Mouse (Mus musculus): Measurements from ENCODE around the gene Tmem262. TPM values are rescaled to one million over a fixed set of nuclear protein-coding genes. Genes with fewer than 3 reads are reported as not detected.

The Tmem262 gene
- polyA plus RNA-seq, 1 experiment from 2014 or later = not detected

DNA sequence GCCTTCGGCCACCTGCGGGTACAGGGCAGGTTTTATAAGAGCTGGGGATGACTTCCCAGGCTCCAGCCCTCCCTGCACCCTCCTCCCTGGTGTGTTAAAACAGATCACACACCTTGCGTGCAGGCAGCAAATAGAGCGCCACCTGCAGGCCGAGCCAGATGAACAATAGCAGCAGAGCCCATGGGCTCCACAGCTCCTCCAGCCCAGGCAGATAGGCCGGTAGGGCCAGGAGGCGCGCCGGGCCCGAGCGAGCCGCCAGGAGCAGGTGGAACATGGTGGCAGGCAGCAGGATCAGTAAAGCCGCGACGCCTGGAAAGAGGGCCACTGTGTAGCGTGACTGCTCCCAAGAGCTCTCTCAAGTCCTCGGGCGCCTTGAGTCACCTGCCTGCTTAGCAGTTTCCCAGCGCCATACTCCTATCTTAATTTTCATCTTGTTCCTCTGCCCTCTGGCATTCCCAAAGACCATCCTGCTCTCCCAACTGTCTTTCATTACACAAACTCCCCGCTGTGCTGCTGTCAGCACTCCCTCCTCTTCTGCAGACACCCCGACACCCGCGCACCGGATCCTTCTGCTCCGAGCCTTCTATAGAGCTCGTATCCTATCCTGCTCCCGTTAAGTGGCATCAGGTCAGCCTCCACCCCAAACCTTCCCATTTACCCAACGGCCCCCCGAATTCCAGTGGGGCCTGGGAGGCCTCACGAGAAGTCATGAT, 12.7 kb upstream of the Tmem262 start:
- peak; percentile 97 for DNase-seq (ENCODE audit: low spot score, missing footprints)
- H3K36me3 ChIP-seq (ENCODE audit: control insufficient read depth, insufficient read depth, low read length) = peaks cover 9% of the 10 kb centered on the region

GRCm38 (mm10) chr19:6067724-6068415, 12.0 kb upstream of the Tmem262 start, which contains the start of gene Tm7sf2:
Tm7sf2 (minus strand) TSS chr19:6068373.
- Histone ChIP-seq H3K27me3 (ENCODE audit: control insufficient read depth, insufficient read depth, low read length) (no peaks in the 10 kb centered on the region), H3K9me3 (ENCODE audit: control insufficient read depth, low read length) (no peaks in the 10 kb centered on the region), H3K27ac (ENCODE audit: low read depth, low read length) (peak within 1 kb of the TSS; percentile 72), H3K4me2 (peak within 1 kb of the TSS; percentile 96), H3K9ac (ENCODE audit: low read length) (peak within 1 kb of the TSS; percentile 77), H3K4me3 (ENCODE audit: low read depth, low read length) (peak within 1 kb of the TSS; percentile 53), H3K36me3 (ENCODE audit: control insufficient read depth, insufficient read depth, low read length) (peaks cover 9% of the 10 kb centered on the region), H3K4me1 (ENCODE audit: control insufficient read depth, insufficient read depth, low read length) (peaks cover 17% of the 10 kb centered on the region)
- peak; percentile 97 for DNase-seq (ENCODE audit: low spot score, missing footprints)
- 10% methylated on average over 33 of the region's 33 CpGs for WGBS
- peak; percentile 93 for ATAC-seq (ENCODE audit: low FRiP score)

More for the DNA sequence above, 12.7 kb upstream of the Tmem262 start:
- peaks cover 22% of the 10 kb centered on the region for H3K4me1 ChIP-seq (ENCODE audit: control insufficient read depth, insufficient read depth, low read length)
- H3K4me2 ChIP-seq = peak overlapping the region; percentile 96
- H3K27me3 ChIP-seq (ENCODE audit: control insufficient read depth, insufficient read depth, low read length) = no peaks in the 10 kb centered on the region
- peak; percentile 68 for ATAC-seq (ENCODE audit: low FRiP score)
- peak overlapping the region; percentile 72 for H3K27ac ChIP-seq (ENCODE audit: low read depth, low read length)
- no peaks in the 10 kb centered on the region for H3K9me3 ChIP-seq (ENCODE audit: control insufficient read depth, low read length)
- peak overlapping the region; percentile 53 for H3K4me3 ChIP-seq (ENCODE audit: low read depth, low read length)
- peak overlapping the region; percentile 77 for H3K9ac ChIP-seq (ENCODE audit: low read length)
- WGBS = 1% methylated on average over 28 of the region's 30 CpGs

GRCm38 (mm10) chr19:6068951-6069350, 10.9 kb upstream of the Tmem262 start:
- Histone ChIP-seq H3K4me2 (no peak overlapping the region), H3K9ac (ENCODE audit: low read length) (no peak overlapping the region), H3K4me1 (ENCODE audit: control insufficient read depth, insufficient read depth, low read length) (peaks cover 17% of the 10 kb centered on the region), H3K36me3 (ENCODE audit: control insufficient read depth, insufficient read depth, low read length) (peaks cover 9% of the 10 kb centered on the region), H3K4me3 (ENCODE audit: low read depth, low read length) (no peak overlapping the region), H3K27me3 (ENCODE audit: control insufficient read depth, insufficient read depth, low read length) (no peaks in the 10 kb centered on the region), H3K27ac (ENCODE audit: low read depth, low read length) (no peak overlapping the region), H3K9me3 (ENCODE audit: control insufficient read depth, low read length) (no peaks in the 10 kb centered on the region)
- ATAC-seq (ENCODE audit: low FRiP score) (no peak), DNase-seq (ENCODE audit: low spot score, missing footprints) (peak; percentile 75)
- 83% methylated on average over 4 of the region's 4 CpGs for WGBS

DNA sequence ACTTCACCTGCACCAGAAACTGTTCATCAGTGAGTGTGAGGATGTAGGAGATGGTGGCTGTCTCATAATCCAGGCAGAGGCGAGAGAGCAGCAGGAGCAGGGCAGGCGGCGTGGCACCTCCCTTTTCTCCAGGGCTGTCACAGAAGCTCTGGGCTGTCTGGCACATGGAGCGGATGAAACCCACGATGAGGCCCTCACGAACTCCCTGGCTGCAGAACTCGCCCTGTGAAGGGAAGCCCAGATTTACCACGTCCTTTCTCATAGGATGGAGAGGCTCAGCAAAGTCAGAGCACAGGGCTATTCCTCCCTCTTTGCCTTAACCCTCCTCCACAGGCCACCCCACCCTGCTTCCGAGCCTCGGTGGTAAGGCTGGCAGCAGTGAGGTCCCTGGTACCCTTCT, 10.0 kb upstream of the Tmem262 start:
- WGBS = 91% methylated on average over 10 of the region's 10 CpGs
- Histone ChIP-seq H3K4me2 (no peak overlapping the region), H3K4me3 (ENCODE audit: low read depth, low read length) (no peak overlapping the region), H3K4me1 (ENCODE audit: control insufficient read depth, insufficient read depth, low read length) (peaks cover 17% of the 10 kb centered on the region), H3K9me3 (ENCODE audit: control insufficient read depth, low read length) (no peaks in the 10 kb centered on the region), H3K27ac (ENCODE audit: low read depth, low read length) (no peak overlapping the region), H3K36me3 (ENCODE audit: control insufficient read depth, insufficient read depth, low read length) (peaks cover 9% of the 10 kb centered on the region), H3K9ac (ENCODE audit: low read length) (no peak overlapping the region), H3K27me3 (ENCODE audit: control insufficient read depth, insufficient read depth, low read length) (no peaks in the 10 kb centered on the region)
- no peak for ATAC-seq (ENCODE audit: low FRiP score)
- no peak for DNase-seq (ENCODE audit: low spot score, missing footprints)

- Histone ChIP-seq H3K27ac (ENCODE audit: low read depth, low read length) (no peak overlapping the region), H3K4me1 (ENCODE audit: control insufficient read depth, insufficient read depth, low read length) (peaks cover 17% of the 10 kb centered on the region), H3K27me3 (ENCODE audit: control insufficient read depth, insufficient read depth, low read length) (no peaks in the 10 kb centered on the region), H3K9me3 (ENCODE audit: control insufficient read depth, low read length) (no peaks in the 10 kb centered on the region), H3K4me2 (no peak overlapping the region), H3K36me3 (ENCODE audit: control insufficient read depth, insufficient read depth, low read length) (peaks cover 9% of the 10 kb centered on the region), H3K4me3 (ENCODE audit: low read depth, low read length) (no peak overlapping the region), H3K9ac (ENCODE audit: low read length) (no peak overlapping the region)
- WGBS = 92% methylated on average over 31 of the region's 31 CpGs
- no peak for ATAC-seq (ENCODE audit: low FRiP score)
- peak; percentile 39 for DNase-seq (ENCODE audit: low spot score, missing footprints)
These were observed 9.1 kb upstream of the Tmem262 start for GRCm38 (mm10) chr19:6070571-6071250.

GRCm38 (mm10) chr19:6071261-6071660, 8.6 kb upstream of the Tmem262 start:
- DNase-seq (ENCODE audit: low spot score, missing footprints) (peak; percentile 23), ATAC-seq (ENCODE audit: low FRiP score) (no peak)
- no peak overlapping the region for H3K9ac ChIP-seq (ENCODE audit: low read length)
- no peak overlapping the region for H3K4me2 ChIP-seq
- peaks cover 17% of the 10 kb centered on the region for H3K4me1 ChIP-seq (ENCODE audit: control insufficient read depth, insufficient read depth, low read length)
- 95% methylated on average over 19 of the region's 19 CpGs for WGBS
- H3K36me3 ChIP-seq (ENCODE audit: control insufficient read depth, insufficient read depth, low read length) = peaks cover 9% of the 10 kb centered on the region
- no peak overlapping the region for H3K4me3 ChIP-seq (ENCODE audit: low read depth, low read length)
- no peaks in the 10 kb centered on the region for H3K9me3 ChIP-seq (ENCODE audit: control insufficient read depth, low read length)
- no peaks in the 10 kb centered on the region for H3K27me3 ChIP-seq (ENCODE audit: control insufficient read depth, insufficient read depth, low read length)
- no peak overlapping the region for H3K27ac ChIP-seq (ENCODE audit: low read depth, low read length)

DNA sequence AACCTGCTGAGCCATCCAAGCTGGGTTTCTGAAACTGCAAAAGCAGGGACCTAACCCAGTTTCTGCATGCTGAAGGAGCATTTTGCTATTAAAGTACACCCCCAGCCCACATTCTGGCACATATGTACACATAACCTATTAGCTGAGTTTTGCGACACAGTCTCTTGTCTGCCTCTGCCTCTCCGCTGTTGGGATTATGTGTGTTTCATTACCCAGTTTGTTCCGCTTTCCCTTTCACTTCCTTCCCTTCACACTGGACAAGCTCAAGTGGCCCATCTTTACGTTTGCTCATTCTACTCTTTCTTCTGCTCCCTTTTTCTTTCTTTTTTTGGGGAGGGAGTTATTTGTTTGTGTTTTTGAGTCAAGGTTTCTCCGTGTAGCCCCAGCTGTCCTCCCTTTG, 5.9 kb upstream of the Tmem262 start:
- Histone ChIP-seq H3K4me3 (ENCODE audit: low read depth, low read length) (no peak overlapping the region), H3K9ac (ENCODE audit: low read length) (no peak overlapping the region), H3K4me1 (ENCODE audit: control insufficient read depth, insufficient read depth, low read length) (peaks cover 6% of the 10 kb centered on the region), H3K27ac (ENCODE audit: low read depth, low read length) (no peak overlapping the region), H3K27me3 (ENCODE audit: control insufficient read depth, insufficient read depth, low read length) (no peaks in the 10 kb centered on the region), H3K4me2 (no peak overlapping the region), H3K9me3 (ENCODE audit: control insufficient read depth, low read length) (no peaks in the 10 kb centered on the region), H3K36me3 (ENCODE audit: control insufficient read depth, insufficient read depth, low read length) (peaks cover 9% of the 10 kb centered on the region)
- WGBS = 92% methylated on average over 5 of the region's 5 CpGs
- ATAC-seq (ENCODE audit: low FRiP score) (no peak), DNase-seq (ENCODE audit: low spot score, missing footprints) (peak; percentile 75)

- peak; percentile 82 for ATAC-seq (ENCODE audit: low FRiP score)
- peaks cover 6% of the 10 kb centered on the region for H3K4me1 ChIP-seq (ENCODE audit: control insufficient read depth, insufficient read depth, low read length)
- H3K9ac ChIP-seq (ENCODE audit: low read length) = peak within 1 kb of the TSS; percentile 71
- H3K4me2 ChIP-seq = peak within 1 kb of the TSS; percentile 89
- DNase-seq (ENCODE audit: low spot score, missing footprints) = peak; percentile 99
- H3K4me3 ChIP-seq (ENCODE audit: low read depth, low read length) = peak within 1 kb of the TSS; percentile 52
- no peaks in the 10 kb centered on the region for H3K27me3 ChIP-seq (ENCODE audit: control insufficient read depth, insufficient read depth, low read length)
- H3K27ac ChIP-seq (ENCODE audit: low read depth, low read length) = peak within 1 kb of the TSS; percentile 38; the same call in 1 of the 2 replicates
- no peaks in the 10 kb centered on the region for H3K9me3 ChIP-seq (ENCODE audit: control insufficient read depth, low read length)
- peaks cover 7% of the 10 kb centered on the region for H3K36me3 ChIP-seq (ENCODE audit: control insufficient read depth, insufficient read depth, low read length)
- 2% methylated on average over 33 of the region's 33 CpGs for WGBS
These were observed 3.1 kb upstream of the Tmem262 start, which contains the start of gene Vps51 for GRCm38 (mm10) chr19:6076564-6077393. Vps51 (minus strand) TSS chr19:6077231.

Data from midbrain, embryonic 11.5 days (tissue).